Mouse (Mus musculus) lung, embryonic 15.5 days (tissue): ENCODE data around the gene Tmx1. TPM values are rescaled to one million over a fixed set of nuclear protein-coding genes. Genes with fewer than 3 reads are reported as not detected.

Experiments
- ATAC-seq: fragments of 200-750 bp; cut with Nextera tagmentation; 2 replicates; pipeline ENCODE4 v1.8.0; 2017; ENCODE audit warnings: moderate number of reproducible peaks, borderline replicate concordance; ENCODE audit not compliant: low FRiP score, low TSS enrichment; ENCODE audit errors: extremely low read depth
- H3K27ac ChIP-seq: fragments of 300-500 bp; sonication (generic); 2 replicates; pipeline ENCODE4 v1.5.1; 2015; ENCODE audit warnings: moderate library complexity, mild to moderate bottlenecking, inconsistent platforms
- H3K27me3 ChIP-seq: fragments of 300-500 bp; sonication (generic); 2 replicates; pipeline ENCODE4 v1.6.1; 2015; ENCODE audit warnings: inconsistent platforms
- H3K36me3 ChIP-seq: fragments of 300-500 bp; sonication (generic); 2 replicates; pipeline ENCODE4 v1.6.1; 2015; ENCODE audit warnings: inconsistent platforms
- H3K4me1 ChIP-seq: fragments of 300-500 bp; sonication (generic); 2 replicates; pipeline ENCODE4 v1.6.1; 2015; ENCODE audit warnings: inconsistent platforms
- H3K4me2 ChIP-seq: fragments of 300-500 bp; sonication (generic); 2 replicates; pipeline ENCODE4 v1.6.1; 2015; ENCODE audit warnings: inconsistent platforms, mild to moderate bottlenecking, moderate library complexity
- H3K4me3 ChIP-seq: fragments of 300-500 bp; sonication (generic); 2 replicates; pipeline ENCODE4 v1.5.1; 2015; ENCODE audit warnings: mild to moderate bottlenecking, inconsistent platforms
- H3K9ac ChIP-seq: fragments of 300-500 bp; sonication (generic); 2 replicates; pipeline ENCODE4 v1.6.1; 2015; ENCODE audit warnings: inconsistent platforms
- H3K9me3 ChIP-seq: fragments of 300-500 bp; sonication (generic); 2 replicates; pipeline ENCODE4 v1.6.1; 2016; ENCODE audit warnings: inconsistent platforms
- WGBS: fragments of 180-500 bp; shearing (Covaris S2); methylation state at CpG from one replicate; pipeline ENCODE4 v1.1.7; 2015; 5-methylcytosine and 5-hydroxymethylcytosine counted together
- polyA plus RNA-seq: library from polyadenylated mRNA; unstranded; fragments of >200 nt; fragmentation: Nextera tagmentation; extraction: Ambion mirVana; gene quantifications from 2 replicates; pipeline ENCODE4 v1.2.1, GENCODE M21; 2015

Tmx1 gene
- polyA plus RNA-seq, 1 experiment from 2014 or later = 123 TPM

DNA sequence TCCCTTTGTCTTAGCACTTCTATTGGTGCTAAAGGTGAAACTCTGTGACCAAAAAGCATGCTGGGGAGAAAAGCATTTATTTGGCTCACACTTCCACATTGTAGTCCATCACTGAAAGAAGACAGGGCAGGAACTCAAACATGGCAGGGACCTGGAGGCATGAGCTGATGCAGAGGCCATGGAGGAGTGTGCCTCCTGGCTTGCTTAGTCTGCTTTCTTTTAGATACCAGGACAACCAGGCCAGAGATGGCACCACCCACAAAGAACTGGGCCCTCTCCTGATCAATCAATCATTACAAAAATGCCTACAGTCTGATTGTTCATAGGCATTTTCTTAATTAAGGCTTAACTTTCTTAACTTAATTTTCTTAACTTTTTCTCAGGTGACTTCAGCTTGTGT, 2.9 kb upstream of the Tmx1 start:
- H3K27ac ChIP-seq = no peak overlapping the region
- H3K4me1 ChIP-seq = peaks cover 17% of the 10 kb centered on the region
- H3K4me3 ChIP-seq = no peak overlapping the region
- no peaks in the 10 kb centered on the region for H3K9me3 ChIP-seq
- H3K4me2 ChIP-seq = no peak overlapping the region
- H3K27me3 ChIP-seq = no peaks in the 10 kb centered on the region
- ATAC-seq = no peak
- H3K36me3 ChIP-seq = no peaks in the 10 kb centered on the region
- no peak overlapping the region for H3K9ac ChIP-seq

DNA sequence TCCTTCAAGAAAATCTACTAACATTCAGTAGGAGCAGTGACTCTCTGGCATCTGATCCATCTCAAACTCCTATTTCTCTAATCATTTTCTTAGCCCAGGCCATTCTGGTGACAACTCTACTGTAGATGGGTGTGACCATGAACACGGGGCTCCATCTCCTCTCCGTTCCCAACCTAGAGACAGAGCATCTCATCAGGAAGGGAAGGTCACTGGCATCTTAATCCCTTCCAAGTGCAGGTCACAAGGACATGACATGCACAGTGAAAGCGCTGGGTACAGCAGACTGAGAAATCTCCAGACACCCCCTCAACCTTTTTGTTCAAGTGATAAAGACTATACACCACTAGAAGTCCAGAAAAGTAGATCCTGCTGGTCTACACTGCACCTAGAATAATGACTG, 1.4 kb upstream of the Tmx1 start:
- Histone ChIP-seq H3K9me3 (no peaks in the 10 kb centered on the region), H3K4me3 (no peak overlapping the region), H3K9ac (no peak overlapping the region), H3K27ac (no peak overlapping the region), H3K36me3 (no peaks in the 10 kb centered on the region), H3K4me2 (no peak overlapping the region), H3K27me3 (no peaks in the 10 kb centered on the region), H3K4me1 (peaks cover 17% of the 10 kb centered on the region)
- no peak for ATAC-seq
- WGBS = 93% methylated on average over 3 of the region's 3 CpGs

DNA sequence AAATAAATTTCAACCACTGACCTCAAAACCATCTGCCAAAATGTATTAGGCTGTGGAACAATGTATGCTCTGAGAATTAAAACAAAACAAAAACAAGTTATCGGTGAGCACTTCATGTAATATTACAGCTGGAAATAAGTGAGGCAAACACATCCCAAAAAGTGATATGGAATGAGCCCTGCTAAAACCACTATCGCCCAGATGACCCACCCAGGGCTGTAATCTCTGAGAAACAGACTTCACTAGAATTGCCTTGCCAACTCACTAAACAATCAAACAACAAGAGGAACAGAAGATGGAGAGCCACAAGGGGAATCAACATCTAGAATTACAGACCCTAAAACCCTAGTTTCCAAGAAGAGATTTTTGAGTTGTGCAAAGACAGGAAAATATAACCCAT, 752 bp upstream of the Tmx1 start:
- Histone ChIP-seq H3K36me3 (no peaks in the 10 kb centered on the region), H3K27ac (peak overlapping the region; percentile 82; the same call in 1 of the 2 replicates), H3K9ac (peak overlapping the region; percentile 72; the same call in 1 of the 2 replicates), H3K4me1 (peaks cover 17% of the 10 kb centered on the region), H3K27me3 (no peaks in the 10 kb centered on the region), H3K9me3 (no peaks in the 10 kb centered on the region), H3K4me2 (peak overlapping the region; percentile 82), H3K4me3 (peak overlapping the region; percentile 59)
- no peak for ATAC-seq
- 70% methylated on average over 2 of the region's 2 CpGs for WGBS

DNA sequence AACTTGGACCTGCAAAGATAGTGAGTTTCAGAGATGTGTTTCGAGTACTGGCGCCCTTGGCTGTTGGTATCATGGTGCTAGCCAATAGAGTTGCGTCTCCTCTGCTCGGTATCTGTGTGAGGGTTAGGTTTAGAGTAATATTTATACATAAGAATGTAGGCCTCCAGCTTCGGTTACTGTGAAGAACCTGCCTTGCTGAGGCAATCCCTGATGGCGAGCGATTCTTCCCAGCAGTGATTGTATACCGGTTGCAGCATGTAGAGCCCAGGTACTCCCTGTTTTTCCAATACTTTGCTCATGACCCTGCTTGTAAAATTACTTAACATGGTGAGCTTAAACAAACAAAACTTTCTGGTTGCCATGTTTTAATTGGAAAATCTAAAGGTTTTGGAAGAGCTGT, 2.3 kb downstream of the Tmx1 start:
- Histone ChIP-seq H3K4me3 (no peak overlapping the region), H3K4me2 (no peak overlapping the region), H3K9ac (no peak overlapping the region), H3K9me3 (no peaks in the 10 kb centered on the region), H3K27ac (no peak overlapping the region), H3K4me1 (peaks cover 17% of the 10 kb centered on the region), H3K27me3 (no peaks in the 10 kb centered on the region), H3K36me3 (peaks cover 24% of the 10 kb centered on the region)
- ATAC-seq = no peak
- WGBS = 87% methylated on average over 8 of the region's 8 CpGs

DNA sequence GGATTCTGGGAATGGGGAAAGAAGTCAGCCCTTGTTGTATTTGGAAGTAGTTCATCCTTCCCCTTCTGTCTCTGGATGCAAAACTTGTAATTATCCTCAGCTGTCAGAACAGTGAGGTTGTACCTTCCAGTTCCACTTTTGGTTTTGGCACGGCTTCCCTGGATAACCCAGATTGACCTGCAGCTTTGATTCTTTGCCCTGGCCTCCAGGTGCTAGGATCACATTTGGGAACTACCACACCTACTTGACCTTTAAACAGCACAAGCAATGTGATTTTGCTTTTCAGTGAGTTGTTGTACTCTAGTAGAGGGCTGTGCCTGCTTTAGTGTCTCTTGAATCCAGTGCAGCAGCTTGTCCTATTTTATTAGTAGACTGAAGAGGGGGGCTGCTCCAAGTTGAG, 6.7 kb downstream of the Tmx1 start:
- no peak for ATAC-seq
- 83% methylated on average over 1 of the region's 1 CpGs for WGBS
- Histone ChIP-seq H3K4me2 (no peak overlapping the region), H3K9me3 (no peaks in the 10 kb centered on the region), H3K27me3 (no peaks in the 10 kb centered on the region), H3K9ac (no peak overlapping the region), H3K4me3 (no peak overlapping the region), H3K36me3 (peaks cover 40% of the 10 kb centered on the region), H3K27ac (no peak overlapping the region), H3K4me1 (peaks cover 2% of the 10 kb centered on the region)

DNA sequence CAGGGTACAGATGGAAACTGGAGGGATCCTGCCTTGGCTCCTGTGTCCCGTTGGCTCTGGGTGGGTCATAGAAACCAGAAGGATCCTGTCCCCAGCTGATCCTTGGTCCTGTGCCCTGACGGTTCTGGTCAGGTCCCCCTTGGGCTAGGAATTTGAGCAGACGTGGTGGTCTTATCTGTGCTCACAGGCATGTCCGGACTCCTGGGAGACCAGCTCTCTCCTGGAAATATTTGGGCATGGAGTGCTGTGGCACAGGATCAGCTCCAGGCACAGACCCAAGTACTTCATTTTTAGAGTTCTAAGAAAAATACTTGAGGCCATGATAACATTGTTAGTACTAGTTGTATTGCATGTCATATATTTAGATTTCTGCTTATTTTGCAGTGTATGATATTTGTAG, 11.1 kb downstream of the Tmx1 start:
- no peak for ATAC-seq
- Histone ChIP-seq H3K4me2 (no peak overlapping the region), H3K9me3 (no peaks in the 10 kb centered on the region), H3K27me3 (no peaks in the 10 kb centered on the region), H3K9ac (no peak overlapping the region), H3K4me3 (no peak overlapping the region), H3K4me1 (no peaks in the 10 kb centered on the region), H3K27ac (no peak overlapping the region), H3K36me3 (peaks cover 57% of the 10 kb centered on the region)
- 79% methylated on average over 4 of the region's 4 CpGs for WGBS

DNA sequence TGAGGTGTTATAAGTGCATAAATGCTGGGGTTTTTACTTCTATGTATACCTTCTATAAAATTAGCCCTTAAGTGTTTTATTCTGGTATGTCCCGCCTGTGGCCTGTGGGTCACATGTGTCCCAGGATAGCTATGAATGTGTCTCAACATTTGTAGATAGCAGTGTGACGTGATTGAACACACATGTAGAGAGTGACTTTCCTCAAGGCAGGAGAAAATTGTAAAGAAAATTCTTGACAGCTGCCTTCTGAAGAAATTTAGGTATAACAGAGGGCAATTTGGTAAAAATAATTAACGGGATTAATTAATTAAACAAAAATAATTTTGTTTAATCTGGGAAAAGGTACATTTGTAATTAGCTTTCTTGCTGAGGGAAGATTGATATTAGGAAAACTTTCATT, 22.4 kb downstream of the Tmx1 start:
- no peaks in the 10 kb centered on the region for H3K27me3 ChIP-seq
- H3K36me3 ChIP-seq = no peaks in the 10 kb centered on the region
- no peak overlapping the region for H3K27ac ChIP-seq
- H3K9ac ChIP-seq = no peak overlapping the region
- ATAC-seq = no peak
- H3K4me2 ChIP-seq = no peak overlapping the region
- no peaks in the 10 kb centered on the region for H3K9me3 ChIP-seq
- H3K4me3 ChIP-seq = no peak overlapping the region
- 54% methylated on average over 3 of the region's 3 CpGs for WGBS
- H3K4me1 ChIP-seq = no peaks in the 10 kb centered on the region

DNA sequence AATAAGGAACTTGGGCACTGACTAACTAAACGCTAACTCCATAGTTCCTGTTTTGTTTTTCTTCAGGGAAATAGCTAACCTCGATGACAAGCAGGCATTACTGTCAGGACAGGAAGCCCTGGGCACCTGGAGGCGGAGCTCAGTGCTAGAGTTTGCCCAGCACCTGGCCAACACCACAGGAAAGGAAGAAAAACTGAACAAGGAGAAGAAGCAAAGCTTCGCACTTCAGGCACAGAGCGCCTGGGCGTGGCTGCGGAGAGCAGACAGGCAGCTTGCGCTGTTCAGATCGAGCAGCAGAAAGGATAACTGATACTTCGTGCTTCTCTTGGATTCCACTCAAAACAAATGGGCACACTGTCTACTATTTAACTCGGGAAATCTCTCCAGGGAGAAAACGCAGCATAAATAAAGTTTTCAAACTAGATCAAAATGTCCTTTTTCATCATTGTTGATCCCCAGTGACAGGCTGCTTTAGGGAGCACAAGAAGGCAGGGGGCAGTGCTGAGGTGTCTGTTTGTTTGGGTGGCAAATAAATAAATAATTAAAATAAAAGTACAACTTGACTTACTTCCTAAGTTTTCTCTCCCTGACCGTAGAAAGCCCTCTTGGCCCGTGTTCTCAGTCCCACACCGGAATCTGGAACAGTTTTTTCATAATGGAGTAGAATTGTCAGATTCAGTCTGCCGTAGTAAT, 24.1 kb downstream of the Tmx1 start:
- no peak for ATAC-seq
- Histone ChIP-seq H3K27me3 (no peaks in the 10 kb centered on the region), H3K27ac (no peak overlapping the region), H3K4me2 (peak overlapping the region; percentile 12; the same call in 1 of the 2 replicates), H3K9ac (no peak overlapping the region), H3K36me3 (no peaks in the 10 kb centered on the region), H3K4me1 (no peaks in the 10 kb centered on the region), H3K4me3 (no peak overlapping the region), H3K9me3 (no peaks in the 10 kb centered on the region)
- WGBS = 64% methylated on average over 16 of the region's 16 CpGs

DNA sequence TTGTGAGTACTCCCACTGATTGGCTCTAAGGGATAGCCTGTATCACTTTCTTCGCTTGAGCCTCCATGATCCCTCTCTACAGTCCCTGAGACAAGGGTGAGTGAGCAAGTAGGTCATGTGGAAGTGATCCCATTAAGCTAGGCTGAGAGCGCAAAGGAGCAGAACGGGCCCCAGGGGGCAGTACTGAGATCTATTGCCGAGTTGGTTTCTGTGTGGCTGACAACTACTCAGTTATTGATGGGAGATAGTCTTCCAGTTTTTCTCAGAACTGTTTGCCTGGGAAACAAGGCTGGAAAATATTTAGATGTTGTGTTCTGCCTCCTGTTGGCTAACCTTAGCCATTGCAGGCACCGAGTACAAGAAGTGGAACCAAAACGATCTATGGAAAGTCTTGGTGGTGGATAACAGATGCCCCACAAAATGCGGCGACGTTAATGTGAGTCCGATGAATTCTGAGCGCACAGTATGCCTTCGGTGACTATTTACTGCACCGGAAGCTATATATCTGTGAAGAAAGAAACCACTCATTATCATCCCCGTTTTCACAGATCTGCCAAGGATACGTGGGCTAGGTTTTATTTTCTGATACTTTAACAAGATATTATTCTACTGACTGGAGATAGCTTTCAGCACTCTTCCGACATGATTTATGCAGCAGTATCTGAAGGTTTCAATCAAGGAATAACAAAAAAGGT, 24.8 kb downstream of the Tmx1 start:
- Histone ChIP-seq H3K27me3 (no peaks in the 10 kb centered on the region), H3K27ac (no peak overlapping the region), H3K4me1 (no peaks in the 10 kb centered on the region), H3K4me2 (no peak overlapping the region), H3K9ac (no peak overlapping the region), H3K9me3 (no peaks in the 10 kb centered on the region), H3K4me3 (no peak overlapping the region), H3K36me3 (no peaks in the 10 kb centered on the region)
- ATAC-seq = no peak
- 81% methylated on average over 16 of the region's 16 CpGs for WGBS

DNA sequence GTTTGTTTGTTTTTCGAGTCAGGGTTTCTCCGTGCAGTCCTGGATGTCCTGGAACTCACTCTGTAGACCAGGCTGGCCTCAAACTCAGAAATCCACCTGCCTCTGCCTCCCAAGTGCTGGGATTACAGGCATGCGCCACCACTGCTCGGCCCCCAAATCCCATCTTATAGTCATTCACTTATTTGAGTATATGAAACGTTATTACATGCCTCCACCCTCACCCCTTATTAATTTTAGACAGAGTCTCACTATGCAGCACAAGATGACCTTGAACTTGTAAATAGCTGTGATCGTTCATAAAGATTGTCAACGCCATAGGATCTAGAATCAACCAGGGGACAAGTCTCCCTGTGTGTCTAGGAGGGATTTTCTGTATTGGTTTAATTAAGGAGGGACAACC, 33.1 kb downstream of the Tmx1 start:
- no peak for ATAC-seq
- Histone ChIP-seq H3K9ac (no peak overlapping the region), H3K36me3 (no peaks in the 10 kb centered on the region), H3K4me2 (no peak overlapping the region), H3K9me3 (no peaks in the 10 kb centered on the region), H3K27me3 (no peaks in the 10 kb centered on the region), H3K4me1 (no peaks in the 10 kb centered on the region), H3K27ac (no peak overlapping the region), H3K4me3 (no peak overlapping the region)
- WGBS = 79% methylated on average over 7 of the region's 7 CpGs

DNA sequence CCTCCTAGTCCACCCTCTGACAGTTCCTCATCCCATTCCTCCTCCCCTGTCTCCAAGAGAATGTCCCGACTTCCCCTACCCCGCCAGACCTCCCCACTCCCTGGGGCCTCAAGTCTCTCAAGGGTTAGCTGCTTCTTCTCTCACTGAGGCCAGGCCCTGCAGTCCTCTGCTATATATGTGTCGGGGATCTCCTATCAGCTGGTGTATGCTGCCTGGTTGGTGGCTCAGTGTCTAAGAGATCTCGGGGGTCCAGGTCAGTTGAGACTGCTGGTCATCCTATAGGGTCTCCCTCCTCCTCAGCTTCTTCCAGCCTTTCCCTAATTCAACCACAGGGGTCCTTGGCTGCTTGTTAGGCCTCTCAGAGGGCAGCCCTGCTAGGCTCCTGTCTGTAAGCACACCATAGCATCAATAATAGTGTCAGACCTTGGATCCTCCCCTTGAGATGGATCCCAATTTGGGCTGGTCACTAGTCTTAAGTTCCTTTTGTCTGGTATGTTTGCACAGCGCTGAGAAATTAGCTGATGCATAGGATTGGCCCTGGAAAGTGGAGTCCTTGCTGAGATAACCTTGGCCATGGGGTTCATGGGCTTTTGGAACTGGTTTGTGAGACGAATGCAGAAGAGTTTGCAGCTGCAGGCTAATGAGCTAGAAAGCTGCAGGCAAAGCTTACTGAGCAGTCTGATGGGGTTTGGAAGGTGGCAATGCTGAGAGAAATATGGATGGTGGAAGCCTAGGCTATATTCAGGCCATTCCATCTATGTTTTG, 34.0 kb downstream of the Tmx1 start:
- H3K4me1 ChIP-seq = no peaks in the 10 kb centered on the region
- H3K9ac ChIP-seq = no peak overlapping the region
- 72% methylated on average over 6 of the region's 6 CpGs for WGBS
- H3K4me3 ChIP-seq = no peak overlapping the region
- H3K27ac ChIP-seq = no peak overlapping the region
- H3K27me3 ChIP-seq = no peaks in the 10 kb centered on the region
- no peaks in the 10 kb centered on the region for H3K36me3 ChIP-seq
- no peak overlapping the region for H3K4me2 ChIP-seq
- ATAC-seq = no peak
- H3K9me3 ChIP-seq = no peaks in the 10 kb centered on the region

DNA sequence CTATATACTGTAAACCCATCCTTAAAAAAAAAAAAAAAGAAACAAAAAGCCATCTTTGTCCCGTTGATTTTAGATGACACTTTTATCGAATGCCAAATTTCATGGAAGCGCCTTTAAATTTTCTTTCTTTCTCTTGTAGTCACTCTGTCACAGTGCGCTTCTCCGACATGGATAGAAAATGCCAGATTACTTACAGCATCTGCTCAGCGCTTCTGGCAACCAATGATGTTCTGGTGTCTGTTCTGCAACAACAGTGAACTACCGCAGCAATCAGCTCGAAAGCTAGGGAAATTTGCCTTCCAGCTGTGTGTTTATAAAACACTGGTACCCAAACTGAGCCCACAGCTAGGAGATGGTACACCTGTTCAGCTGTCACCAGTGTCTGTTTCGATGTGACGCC, 39.5 kb downstream of the Tmx1 start:
- H3K36me3 ChIP-seq = no peaks in the 10 kb centered on the region
- no peak overlapping the region for H3K4me2 ChIP-seq
- no peak for ATAC-seq
- H3K27ac ChIP-seq = no peak overlapping the region
- H3K27me3 ChIP-seq = no peaks in the 10 kb centered on the region
- H3K4me3 ChIP-seq = no peak overlapping the region
- 85% methylated on average over 10 of the region's 10 CpGs for WGBS
- H3K4me1 ChIP-seq = 0 out of 2 replicates have a peak, but pooled peaks cover 5% of the 10 kb centered on the region
- no peaks in the 10 kb centered on the region for H3K9me3 ChIP-seq
- H3K9ac ChIP-seq = no peak overlapping the region
